Mouse (Mus musculus): ENCODE measurements around the gene Cyp2u1. TPM values are rescaled to one million over a fixed set of nuclear protein-coding genes. Genes with fewer than 3 reads are reported as not detected.
A peak's percentile ranks its signal among the peaks of the same experiment; 100 is the strongest.

Cyp2u1 gene
- polyA plus RNA-seq, 1 experiment: 0.90 TPM

DNA sequence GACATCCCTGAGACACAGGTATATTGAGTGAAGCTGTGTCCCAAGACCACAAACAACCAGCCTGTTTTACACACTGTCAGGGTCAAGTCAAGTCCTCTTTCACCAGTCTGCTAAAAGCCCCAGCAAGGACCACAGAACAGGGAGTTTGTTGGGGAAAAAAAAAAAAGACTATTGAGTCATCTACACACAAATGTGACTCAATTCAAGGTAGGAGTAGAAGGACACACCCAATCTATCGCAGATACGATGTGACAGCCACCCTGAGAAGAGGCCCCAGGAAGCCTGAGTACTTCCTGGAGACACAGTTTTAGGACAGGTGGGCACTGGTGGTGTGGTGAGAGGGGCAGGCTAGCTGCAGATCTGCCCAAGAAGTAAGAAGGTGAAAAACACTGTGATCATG is 52.7 kb downstream of the Cyp2u1 start:
- no peaks in the 10 kb centered on the region for H3K27me3 ChIP-seq (ENCODE audit: control insufficient read depth, insufficient read depth, low read length, poor library complexity, severe bottlenecking)

GRCm38 (mm10) chr3:131248444-131248843 is 54.6 kb downstream of the Cyp2u1 start:
- no peaks in the 10 kb centered on the region for H3K9me3 ChIP-seq (replicated peaks; ENCODE audit: control insufficient read depth, insufficient read depth, low read length, poor library complexity, severe bottlenecking)
- no peaks in the 10 kb centered on the region for H3K27me3 ChIP-seq (ENCODE audit: control insufficient read depth, insufficient read depth, low read length, poor library complexity, severe bottlenecking)
- H3K27ac ChIP-seq (ENCODE audit: insufficient read depth, low read length): no peak overlapping the region
- H3K4me3 ChIP-seq (ENCODE audit: low read depth, low read length): no peak overlapping the region
- H3K36me3 ChIP-seq (ENCODE audit: control insufficient read depth, insufficient read depth, low read length, poor library complexity, severe bottlenecking): no peaks in the 10 kb centered on the region; the same call in 1 of the 2 replicates
- TF ChIP-seq EP300 (IDR thresholded peaks at IDR 0.05; ENCODE audit: insufficient read depth, low read depth, low read length) (no peak), POLR2A (IDR thresholded peaks at IDR 0.05; ENCODE audit: insufficient read depth, low read length) (no peak), CTCF (IDR thresholded peaks at IDR 0.05; ENCODE audit: low read depth, low read length) (no peak)
- no peak overlapping the region for H3K9ac ChIP-seq (ENCODE audit: low read depth, poor library complexity, severe bottlenecking)
- peaks cover 6% of the 10 kb centered on the region for H3K4me1 ChIP-seq (ENCODE audit: control insufficient read depth, insufficient read depth, low read length)

More for the DNA sequence above, 52.7 kb downstream of the Cyp2u1 start:
- Histone ChIP-seq H3K9me3 (replicated peaks; ENCODE audit: control insufficient read depth, insufficient read depth, low read length, poor library complexity, severe bottlenecking) (no peaks in the 10 kb centered on the region), H3K4me3 (ENCODE audit: low read depth, low read length) (no peak overlapping the region), H3K27ac (ENCODE audit: insufficient read depth, low read length) (no peak overlapping the region), H3K4me1 (ENCODE audit: control insufficient read depth, insufficient read depth, low read length) (peaks cover 6% of the 10 kb centered on the region), H3K36me3 (ENCODE audit: control insufficient read depth, insufficient read depth, low read length, poor library complexity, severe bottlenecking) (no peaks in the 10 kb centered on the region; the same call in 1 of the 2 replicates), H3K9ac (ENCODE audit: low read depth, poor library complexity, severe bottlenecking) (no peak overlapping the region)
- TF ChIP-seq EP300 (IDR thresholded peaks at IDR 0.05; ENCODE audit: insufficient read depth, low read depth, low read length): no peak
- TF ChIP-seq POLR2A (IDR thresholded peaks at IDR 0.05; ENCODE audit: insufficient read depth, low read length): no peak

- Histone ChIP-seq H3K27me3 (ENCODE audit: control insufficient read depth, insufficient read depth, low read length, poor library complexity, severe bottlenecking) (no peaks in the 10 kb centered on the region), H3K36me3 (ENCODE audit: control insufficient read depth, insufficient read depth, low read length, poor library complexity, severe bottlenecking) (no peaks in the 10 kb centered on the region; the same call in 1 of the 2 replicates), H3K9me3 (replicated peaks; ENCODE audit: control insufficient read depth, insufficient read depth, low read length, poor library complexity, severe bottlenecking) (no peaks in the 10 kb centered on the region), H3K27ac (ENCODE audit: insufficient read depth, low read length) (no peak overlapping the region), H3K4me3 (ENCODE audit: low read depth, low read length) (no peak overlapping the region), H3K9ac (ENCODE audit: low read depth, poor library complexity, severe bottlenecking) (no peak overlapping the region), H3K4me1 (ENCODE audit: control insufficient read depth, insufficient read depth, low read length) (peaks cover 6% of the 10 kb centered on the region)
- TF ChIP-seq CTCF (IDR thresholded peaks at IDR 0.05; ENCODE audit: low read depth, low read length) (no peak), POLR2A (IDR thresholded peaks at IDR 0.05; ENCODE audit: insufficient read depth, low read length) (no peak), EP300 (IDR thresholded peaks at IDR 0.05; ENCODE audit: insufficient read depth, low read depth, low read length) (no peak)
Observed at GRCm38 (mm10) chr3:131247851-131248250, 55.2 kb downstream of the Cyp2u1 start.

DNA sequence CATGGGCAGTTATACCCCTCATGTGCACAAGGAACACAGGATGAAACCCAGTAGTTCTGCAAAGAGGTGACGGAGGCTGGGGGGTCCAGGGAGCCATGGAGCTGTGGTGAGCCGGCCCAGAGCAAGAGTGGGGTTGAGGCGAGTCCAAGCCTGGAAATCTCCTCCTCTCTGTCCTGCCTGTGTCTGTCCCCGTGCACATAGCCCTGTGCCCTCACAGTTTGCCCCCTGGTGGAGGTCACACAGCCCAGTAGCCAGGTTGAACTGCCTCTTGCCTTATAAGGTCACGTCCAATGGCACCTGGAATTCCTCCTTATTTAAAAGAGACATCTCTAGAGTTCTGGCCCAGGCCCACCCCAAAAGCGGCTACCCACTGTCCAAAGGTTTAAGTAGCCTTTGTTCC is 55.6 kb downstream of the Cyp2u1 start:
- Histone ChIP-seq H3K36me3 (ENCODE audit: control insufficient read depth, insufficient read depth, low read length, poor library complexity, severe bottlenecking) (no peaks in the 10 kb centered on the region; the same call in 1 of the 2 replicates), H3K9me3 (replicated peaks; ENCODE audit: control insufficient read depth, insufficient read depth, low read length, poor library complexity, severe bottlenecking) (no peaks in the 10 kb centered on the region), H3K4me1 (ENCODE audit: control insufficient read depth, insufficient read depth, low read length) (peaks cover 6% of the 10 kb centered on the region), H3K27me3 (ENCODE audit: control insufficient read depth, insufficient read depth, low read length, poor library complexity, severe bottlenecking) (no peaks in the 10 kb centered on the region), H3K27ac (ENCODE audit: insufficient read depth, low read length) (no peak overlapping the region), H3K4me3 (ENCODE audit: low read depth, low read length) (no peak overlapping the region), H3K9ac (ENCODE audit: low read depth, poor library complexity, severe bottlenecking) (no peak overlapping the region)
- no peak for TF ChIP-seq EP300 (IDR thresholded peaks at IDR 0.05; ENCODE audit: insufficient read depth, low read depth, low read length)
- TF ChIP-seq POLR2A (IDR thresholded peaks at IDR 0.05; ENCODE audit: insufficient read depth, low read length): no peak

GRCm38 (mm10) chr3:131246579-131247046 is 56.4 kb downstream of the Cyp2u1 start:
- H3K4me1 ChIP-seq (ENCODE audit: control insufficient read depth, insufficient read depth, low read length): peaks cover 6% of the 10 kb centered on the region
- H3K36me3 ChIP-seq (ENCODE audit: control insufficient read depth, insufficient read depth, low read length, poor library complexity, severe bottlenecking): no peaks in the 10 kb centered on the region; the same call in 1 of the 2 replicates
- H3K27ac ChIP-seq (ENCODE audit: insufficient read depth, low read length): no peak overlapping the region
- no peaks in the 10 kb centered on the region for H3K27me3 ChIP-seq (ENCODE audit: control insufficient read depth, insufficient read depth, low read length, poor library complexity, severe bottlenecking)
- TF ChIP-seq CTCF (IDR thresholded peaks at IDR 0.05; ENCODE audit: low read depth, low read length): no peak
- no peak for TF ChIP-seq EP300 (IDR thresholded peaks at IDR 0.05; ENCODE audit: insufficient read depth, low read depth, low read length)
- TF ChIP-seq POLR2A (IDR thresholded peaks at IDR 0.05; ENCODE audit: insufficient read depth, low read length): no peak
- H3K9me3 ChIP-seq (replicated peaks; ENCODE audit: control insufficient read depth, insufficient read depth, low read length, poor library complexity, severe bottlenecking): no peaks in the 10 kb centered on the region
- H3K9ac ChIP-seq (ENCODE audit: low read depth, poor library complexity, severe bottlenecking): no peak overlapping the region
- no peak overlapping the region for H3K4me3 ChIP-seq (ENCODE audit: low read depth, low read length)

- H3K36me3 ChIP-seq (ENCODE audit: control insufficient read depth, insufficient read depth, low read length, poor library complexity, severe bottlenecking): no peaks in the 10 kb centered on the region; the same call in 1 of the 2 replicates
Observed at GRCm38 (mm10) chr3:131245766-131246578, 57.1 kb downstream of the Cyp2u1 start.

More at GRCm38 (mm10) chr3:131245766-131246578, 57.1 kb downstream of the Cyp2u1 start:
- Histone ChIP-seq H3K9me3 (replicated peaks; ENCODE audit: control insufficient read depth, insufficient read depth, low read length, poor library complexity, severe bottlenecking) (no peaks in the 10 kb centered on the region), H3K4me1 (ENCODE audit: control insufficient read depth, insufficient read depth, low read length) (peaks cover 6% of the 10 kb centered on the region), H3K9ac (ENCODE audit: low read depth, poor library complexity, severe bottlenecking) (no peak overlapping the region), H3K27ac (ENCODE audit: insufficient read depth, low read length) (no peak overlapping the region), H3K4me3 (ENCODE audit: low read depth, low read length) (no peak overlapping the region), H3K27me3 (ENCODE audit: control insufficient read depth, insufficient read depth, low read length, poor library complexity, severe bottlenecking) (no peaks in the 10 kb centered on the region)
- TF ChIP-seq EP300 (IDR thresholded peaks at IDR 0.05; ENCODE audit: insufficient read depth, low read depth, low read length) (peak; percentile 89; the same call in 1 of the 2 replicates), POLR2A (IDR thresholded peaks at IDR 0.05; ENCODE audit: insufficient read depth, low read length) (no peak), CTCF (IDR thresholded peaks at IDR 0.05; ENCODE audit: low read depth, low read length) (peak; percentile 86)

Other genes starting within 250 kb of the Cyp2u1 start
- 3.4 and 5.4 TPM in 2 replicates for gene Lef1, start 192.8 kb downstream of the Cyp2u1 start, polyA plus RNA-seq (2011; ENCODE audit: insufficient read depth, insufficient read length, low read depth, missing spikeins)
- gene Hadh, start 31.1 kb downstream of the Cyp2u1 start, polyA plus RNA-seq (2011; ENCODE audit: insufficient read depth, insufficient read length, low read depth, missing spikeins): 67.1 and 70.7 TPM in 2 replicates
- 2.2 and 3.5 TPM in 2 replicates for gene Sgms2, start 188.2 kb upstream of the Cyp2u1 start, polyA plus RNA-seq (2011; ENCODE audit: insufficient read depth, insufficient read length, low read depth, missing spikeins)

Measured in ES-Bruce4 (cell line).